Mouse (Mus musculus) MEL (cell line): ENCODE data around the gene Fancl. TPM values are rescaled to one million over a fixed set of nuclear protein-coding genes. Genes with fewer than 3 reads are reported as not detected.
A peak's percentile ranks its signal among the peaks of the same experiment; 100 is the strongest.

ENCODE experiments used
- DNase-seq: peaks from one replicate; pipeline ENCODE4 v3.0.0; 2011; ENCODE audit warnings: low read depth, low spot score
- H3K27ac ChIP-seq: 2 replicates; pipeline ENCODE4 v1.5.1; 2012; ENCODE audit warnings: low read depth, mild to moderate bottlenecking, control low read depth, low read length, moderate library complexity; ENCODE audit not compliant: control insufficient read depth
- H3K27me3 ChIP-seq, 2 experiments: fragments of 150-350 bp in 1 of 2; sonication (generic) in 1 of 2; 2 replicates each; pipeline ENCODE4 v1.6.1; 2012; ENCODE audit warnings: low read length in 2 of 2, mild to moderate bottlenecking in 2 of 2, improper control_type of control experiment in 1 of 2, moderate library complexity in 1 of 2; ENCODE audit not compliant: insufficient read depth in 2 of 2, control insufficient read depth in 1 of 2
- H3K36me3 ChIP-seq, 2 experiments: 2 replicates each; pipeline ENCODE4 v1.6.1; 2012 to 2014; ENCODE audit warnings: low read length in 2 of 2, improper control_type of control experiment in 1 of 2, inconsistent platforms in 1 of 2, mild to moderate bottlenecking in 1 of 2; ENCODE audit not compliant: insufficient read depth in 2 of 2, control insufficient read depth in 1 of 2
- H3K4me1 ChIP-seq, 2 experiments: fragments of 150-350 bp in 1 of 2; sonication (generic) in 1 of 2; 2 replicates each; pipeline ENCODE4 v1.6.1; 2012; ENCODE audit warnings: low read length in 2 of 2, improper control_type of control experiment in 1 of 2, mild to moderate bottlenecking in 1 of 2; ENCODE audit not compliant: insufficient read depth in 2 of 2, control insufficient read depth in 1 of 2
- H3K4me3 ChIP-seq, 2 experiments: fragments of 150-350 bp in 1 of 2; sonication (generic) in 1 of 2; 2 replicates each; pipeline ENCODE4 v1.5.1; 2012; ENCODE audit warnings: low read depth in 2 of 2, low read length in 2 of 2, mild to moderate bottlenecking in 2 of 2, moderate library complexity in 2 of 2, control low read depth in 1 of 2, improper control_type of control experiment in 1 of 2; ENCODE audit not compliant: control insufficient read depth in 1 of 2, insufficient read depth in 1 of 2
- H3K79me2 ChIP-seq: 2 replicates; pipeline ENCODE4 v1.6.1; 2012; ENCODE audit warnings: mild to moderate bottlenecking, low read length, moderate library complexity; ENCODE audit not compliant: control insufficient read depth, poor library complexity, insufficient read depth
- H3K9ac ChIP-seq: 2 replicates; pipeline ENCODE4 v1.6.1; 2012; ENCODE audit warnings: low read depth, mild to moderate bottlenecking, control low read depth, low read length, moderate library complexity; ENCODE audit not compliant: control insufficient read depth, poor library complexity, severe bottlenecking
- H3K9me3 ChIP-seq: fragments of 150-350 bp; sonication (generic); replicated peaks from 2 replicates; pipeline ENCODE4 v1.6.1; 2012; ENCODE audit warnings: mild to moderate bottlenecking, low read length, improper control_type of control experiment, moderate library complexity; ENCODE audit not compliant: insufficient read depth
- CHD1 ChIP-seq: IDR thresholded peaks from 2 replicates; pipeline ENCODE4 v1.6.1; 2012; ENCODE audit warnings: low read depth, mild to moderate bottlenecking, inconsistent platforms, low read length, improper control_type of control experiment
- CHD2 ChIP-seq: IDR thresholded peaks from 2 replicates; pipeline ENCODE4 v1.6.1; 2011; ENCODE audit warnings: low read length, improper control_type of control experiment
- CTCF ChIP-seq, 3 experiments: IDR thresholded peaks in 2 of 3; conservative IDR thresholded peaks in 1 of 3; 2 replicates each; pipeline ENCODE4 v1.5.1; 2011 to 2012; ENCODE audit warnings: low read length in 3 of 3, low read depth in 2 of 3, mild to moderate bottlenecking in 2 of 3, improper control_type of control experiment in 1 of 3, inconsistent platforms in 1 of 3, mixed read lengths in 1 of 3, moderate library complexity in 1 of 3; ENCODE audit not compliant: control insufficient read depth in 1 of 3, insufficient read depth in 1 of 3, poor library complexity in 1 of 3, severe bottlenecking in 1 of 3
- E2F4 ChIP-seq: IDR thresholded peaks from 2 replicates; pipeline ENCODE4 v1.6.1; 2011; ENCODE audit warnings: low read depth, low read length, improper control_type of control experiment, borderline replicate concordance
- ELF1 ChIP-seq: IDR thresholded peaks from 2 replicates; pipeline ENCODE4 v1.6.1; 2014; ENCODE audit warnings: low read depth, mild to moderate bottlenecking, inconsistent platforms, low read length, improper control_type of control experiment, moderate library complexity
- ETS1 ChIP-seq: IDR thresholded peaks from 2 replicates; pipeline ENCODE4 v1.6.1; 2012; ENCODE audit warnings: low read depth, mild to moderate bottlenecking, inconsistent platforms, low read length, improper control_type of control experiment, moderate library complexity
- KAT2A ChIP-seq: conservative IDR thresholded peaks from 2 replicates; pipeline ENCODE4 v1.6.1; 2012; ENCODE audit warnings: low read depth, low read length, improper control_type of control experiment, inconsistent platforms
- MAX ChIP-seq: IDR thresholded peaks from 2 replicates; pipeline ENCODE4 v1.6.1; 2011; ENCODE audit warnings: low read length, improper control_type of control experiment
- MAZ ChIP-seq: IDR thresholded peaks from 2 replicates; pipeline ENCODE4 v1.6.1; 2012; ENCODE audit warnings: low read depth, mild to moderate bottlenecking, inconsistent platforms, low read length, improper control_type of control experiment
- MEF2A ChIP-seq: IDR thresholded peaks from 2 replicates; pipeline ENCODE4 v1.6.1; 2014; ENCODE audit warnings: low read depth, mild to moderate bottlenecking, inconsistent platforms, low read length, improper control_type of control experiment; ENCODE audit not compliant: poor library complexity, insufficient replicate concordance, severe bottlenecking; ENCODE audit errors: extremely low read depth
- MXI1 ChIP-seq: IDR thresholded peaks from 2 replicates; pipeline ENCODE4 v1.6.1; 2011; ENCODE audit warnings: mild to moderate bottlenecking, low read depth, low read length, improper control_type of control experiment
- NELFE ChIP-seq: IDR thresholded peaks from 2 replicates; pipeline ENCODE4 v1.6.1; 2011; ENCODE audit warnings: low read depth, low read length, improper control_type of control experiment
- NRF1 ChIP-seq: IDR thresholded peaks from 2 replicates; pipeline ENCODE4 v1.6.1; 2014; ENCODE audit warnings: low read depth, mild to moderate bottlenecking, inconsistent platforms, low read length, improper control_type of control experiment, moderate library complexity; ENCODE audit not compliant: poor library complexity, insufficient read depth, severe bottlenecking
- POLR2A ChIP-seq, 2 experiments: IDR thresholded peaks; 2 replicates each; pipeline ENCODE4 v1.6.1; 2011 to 2012; ENCODE audit warnings: low read length in 2 of 2, mild to moderate bottlenecking in 2 of 2, control low read depth in 1 of 2, improper control_type of control experiment in 1 of 2, low read depth in 1 of 2, moderate library complexity in 1 of 2; ENCODE audit not compliant: control insufficient read depth in 1 of 2, insufficient read depth in 1 of 2, poor library complexity in 1 of 2
- POLR2AphosphoS2 ChIP-seq: IDR thresholded peaks from 2 replicates; pipeline ENCODE4 v1.6.1; 2011; ENCODE audit warnings: low read length, improper control_type of control experiment
- RAD21 ChIP-seq: IDR thresholded peaks from 2 replicates; pipeline ENCODE4 v1.6.1; 2011; ENCODE audit warnings: mild to moderate bottlenecking, low read depth, low read length, improper control_type of control experiment
- SIN3A ChIP-seq: IDR thresholded peaks from 2 replicates; pipeline ENCODE4 v1.6.1; 2012; ENCODE audit warnings: low read length, improper control_type of control experiment, inconsistent platforms
- SMC3 ChIP-seq: IDR thresholded peaks from 2 replicates; pipeline ENCODE4 v1.6.1; 2011; ENCODE audit warnings: low read depth, low read length, improper control_type of control experiment
- TAL1 ChIP-seq: IDR thresholded peaks from 2 replicates; pipeline ENCODE4 v1.6.1; 2012; ENCODE audit warnings: mild to moderate bottlenecking, inconsistent platforms, low read length, moderate library complexity, mixed read lengths
- USF1 ChIP-seq: IDR thresholded peaks from 2 replicates; pipeline ENCODE4 v1.6.1; 2014; ENCODE audit warnings: low read depth, mild to moderate bottlenecking, inconsistent platforms, low read length, improper control_type of control experiment, moderate library complexity
- USF2 ChIP-seq, 2 experiments: IDR thresholded peaks; 2 replicates each; pipeline ENCODE4 v1.6.1; 2011 to 2012; ENCODE audit warnings: improper control_type of control experiment in 2 of 2, low read length in 2 of 2, borderline replicate concordance in 1 of 2, inconsistent platforms in 1 of 2, low read depth in 1 of 2, mild to moderate bottlenecking in 1 of 2; ENCODE audit not compliant: insufficient read depth in 1 of 2
- ZC3H11A ChIP-seq: IDR thresholded peaks from 2 replicates; pipeline ENCODE4 v1.6.1; 2012; ENCODE audit warnings: low read depth, mild to moderate bottlenecking, inconsistent platforms, low read length, improper control_type of control experiment
- ZKSCAN1 ChIP-seq: IDR thresholded peaks from 2 replicates; pipeline ENCODE4 v1.6.1; 2012; ENCODE audit warnings: low read depth, mild to moderate bottlenecking, inconsistent platforms, low read length, improper control_type of control experiment, moderate library complexity
- ZNF384 ChIP-seq: IDR thresholded peaks from 2 replicates; pipeline ENCODE4 v1.6.1; 2012; ENCODE audit warnings: low read depth, mild to moderate bottlenecking, inconsistent platforms, low read length, improper control_type of control experiment
- polyA plus RNA-seq, 2 experiments: library from polyadenylated mRNA; stranded (reverse) in 1 of 2; unstranded in 1 of 2; fragments of >175 nt in 1 of 2; fragments of >200 nt in 1 of 2; gene quantifications; 2 replicates each; pipeline versions ENCODE4 v1.2.1 to v1.2.4; 2012; ENCODE audit warnings: low replicate concordance in 2 of 2, low read depth in 1 of 2; ENCODE audit not compliant: insufficient read length in 2 of 2, insufficient read depth in 1 of 2, missing spikeins in 1 of 2
- total RNA-seq: library from RNA; depleted of rRNA; stranded (reverse); fragments of 300-350 nt; gene quantifications from 2 replicates; pipeline ENCODE4 v1.2.3, GENCODE M21; 2012

Fancl gene
- total and polyA plus RNA-seq, 3 experiments: 21.3 to 35.8 TPM; not detected in 1

GRCm38 (mm10) chr11:26481691-26482242 is 95.8 kb downstream of the Fancl start:
- Histone ChIP-seq H3K27ac (no peak overlapping the region), H3K9ac (no peak overlapping the region), H3K79me2 (no peaks in the 10 kb centered on the region), H3K4me3 (no peak overlapping the region), H3K4me1 (no peaks in the 10 kb centered on the region), H3K27me3 (no peaks in the 10 kb centered on the region), H3K36me3 (peaks cover 0 to 10% of the 10 kb centered on the region in 2 experiments; a peak in 3 of 4 replicates), H3K9me3 (no peaks in the 10 kb centered on the region)
- TF ChIP-seq TAL1 (no peak), KAT2A (no peak), POLR2AphosphoS2 (no peak), MAX (no peak), CHD2 (no peak), USF2 (IDR thresholded peaks at IDR 0.05; ENCODE audit: borderline replicate concordance in 1 of 2, insufficient read depth in 1 of 2, low read depth in 1 of 2, low read length in 2 of 2) (no peak)
- DNase-seq: no peak

DNA sequence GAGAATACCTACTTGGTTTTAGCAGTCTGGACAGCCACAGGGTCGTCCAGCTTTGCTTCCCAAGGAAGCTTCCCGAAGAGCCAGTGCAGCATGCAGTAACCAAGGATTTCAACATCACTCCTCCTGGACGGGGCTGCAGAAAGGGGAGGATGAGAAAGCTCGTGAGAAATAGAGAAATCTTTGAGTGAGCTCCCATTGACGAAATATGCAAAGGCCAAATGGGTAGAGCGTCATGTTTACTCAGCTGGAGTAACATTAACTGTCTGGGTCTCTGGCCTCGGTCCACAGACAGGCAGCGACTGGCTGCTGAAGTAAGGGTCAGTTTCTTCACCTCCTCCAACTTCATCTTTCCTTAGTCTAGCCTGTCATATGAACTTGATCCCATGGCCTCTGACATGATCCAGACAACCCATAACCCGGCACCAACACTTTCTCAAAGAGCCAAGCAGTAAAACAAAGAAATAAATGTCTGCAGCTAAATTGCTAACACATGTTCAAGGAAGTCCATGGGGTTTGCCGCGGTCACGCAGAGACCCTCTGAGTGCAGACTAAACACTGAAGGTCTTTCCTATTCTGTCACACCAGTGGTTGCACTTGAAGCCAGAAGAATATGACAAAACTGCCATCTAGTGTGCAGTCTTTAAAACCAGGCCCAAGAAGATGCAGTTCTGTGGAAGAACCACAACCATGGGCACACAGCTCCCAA is 104.0 kb downstream of the Fancl start:
- no peak overlapping the region for H3K9ac ChIP-seq
- DNase-seq: no peak
- no peaks in the 10 kb centered on the region for H3K4me1 ChIP-seq
- no peak overlapping the region for H3K27ac ChIP-seq
- H3K4me3 ChIP-seq: no peak overlapping the region
- no peaks in the 10 kb centered on the region for H3K9me3 ChIP-seq
- no peaks in the 10 kb centered on the region for H3K27me3 ChIP-seq
- no peaks in the 10 kb centered on the region for H3K79me2 ChIP-seq
- peaks cover 0 to 12% of the 10 kb centered on the region in 2 experiments; a peak in 2 of 4 replicates for H3K36me3 ChIP-seq
- no peak for TF ChIP-seq NRF1
- TF ChIP-seq CTCF (IDR thresholded peaks at IDR 0.05 in 2 of 3, conservative IDR thresholded peaks at IDR 0.05 in 1 of 3; ENCODE audit: control insufficient read depth in 1 of 3, insufficient read depth in 1 of 3, low read depth in 2 of 3, low read length in 3 of 3, poor library complexity in 1 of 3, severe bottlenecking in 1 of 3): peak in 1 of 3 experiments; percentile 32; a peak in 2 of 6 replicates
- TF ChIP-seq SMC3: peak; percentile 42
- 0 out of 2 replicates have a peak, but pooled peaks have one; percentile 16 for TF ChIP-seq ZC3H11A
- peak; percentile 44 for TF ChIP-seq RAD21
- no peak for TF ChIP-seq NELFE

- H3K27ac ChIP-seq: no peak overlapping the region
- 0 out of 4 replicates have a peak, but pooled peaks cover 0 to 2% of the 10 kb centered on the region in 2 experiments for H3K36me3 ChIP-seq
- TF ChIP-seq E2F4: no peak
- no peak for TF ChIP-seq ZNF384
- TF ChIP-seq ETS1: no peak
- TF ChIP-seq ZKSCAN1: no peak
- TF ChIP-seq TAL1: no peak
- TF ChIP-seq CHD2: no peak
- no peak for TF ChIP-seq MAZ
- no peak for TF ChIP-seq POLR2A (IDR thresholded peaks at IDR 0.05; ENCODE audit: control insufficient read depth in 1 of 2, insufficient read depth in 1 of 2, low read depth in 1 of 2, low read length in 2 of 2, poor library complexity in 1 of 2)
- no peak for TF ChIP-seq MXI1
- TF ChIP-seq MEF2A: no peak
- no peak for TF ChIP-seq NELFE
- TF ChIP-seq POLR2AphosphoS2: no peak
- no peak for TF ChIP-seq NRF1
- no peak for TF ChIP-seq ELF1
- no peak for TF ChIP-seq SIN3A
- TF ChIP-seq USF1: no peak
- no peak for TF ChIP-seq CHD1
- no peaks in the 10 kb centered on the region for H3K4me1 ChIP-seq
- DNase-seq: no peak
- H3K79me2 ChIP-seq: no peaks in the 10 kb centered on the region
- H3K27me3 ChIP-seq: no peaks in the 10 kb centered on the region
- H3K9me3 ChIP-seq: no peaks in the 10 kb centered on the region
- no peak overlapping the region for H3K9ac ChIP-seq
- H3K4me3 ChIP-seq: no peak overlapping the region
Measured at GRCm38 (mm10) chr11:26495951-26496350, 110.0 kb downstream of the Fancl start.
